Mouse (Mus musculus): Measurements from ENCODE around the gene Pmfbp1. TPM values are rescaled to one million over a fixed set of nuclear protein-coding genes. Genes with fewer than 3 reads are reported as not detected.
A peak's percentile ranks its signal among the peaks of the same experiment; 100 is the strongest.

Gene Pmfbp1
- total RNA-seq, 2 experiments from 2014 or later = 0.10 to 0.14 TPM

DNA sequence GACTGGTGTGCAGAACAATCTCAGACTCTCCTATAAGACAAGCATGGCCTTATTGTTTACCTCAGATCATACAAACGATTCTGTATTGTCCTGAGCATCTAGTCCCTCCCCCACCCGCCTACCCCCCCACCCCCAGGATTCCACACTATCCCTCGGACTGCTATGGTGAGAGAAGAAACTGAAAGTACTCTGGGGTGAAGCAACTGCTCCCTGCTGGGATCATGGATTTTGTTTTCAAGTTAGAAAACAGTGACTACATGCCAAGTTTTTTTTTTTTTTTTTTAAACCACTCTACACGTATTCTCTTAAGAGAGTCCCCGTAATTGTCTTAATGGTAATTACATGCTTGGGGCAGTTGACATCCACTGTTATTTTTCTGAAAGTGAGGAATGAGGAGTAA lies 3.6 kb downstream of the Pmfbp1 start:
- DNase-seq (ENCODE audit: extremely low spot score in 1 of 2, low spot score in 1 of 2) = no peak

DNA sequence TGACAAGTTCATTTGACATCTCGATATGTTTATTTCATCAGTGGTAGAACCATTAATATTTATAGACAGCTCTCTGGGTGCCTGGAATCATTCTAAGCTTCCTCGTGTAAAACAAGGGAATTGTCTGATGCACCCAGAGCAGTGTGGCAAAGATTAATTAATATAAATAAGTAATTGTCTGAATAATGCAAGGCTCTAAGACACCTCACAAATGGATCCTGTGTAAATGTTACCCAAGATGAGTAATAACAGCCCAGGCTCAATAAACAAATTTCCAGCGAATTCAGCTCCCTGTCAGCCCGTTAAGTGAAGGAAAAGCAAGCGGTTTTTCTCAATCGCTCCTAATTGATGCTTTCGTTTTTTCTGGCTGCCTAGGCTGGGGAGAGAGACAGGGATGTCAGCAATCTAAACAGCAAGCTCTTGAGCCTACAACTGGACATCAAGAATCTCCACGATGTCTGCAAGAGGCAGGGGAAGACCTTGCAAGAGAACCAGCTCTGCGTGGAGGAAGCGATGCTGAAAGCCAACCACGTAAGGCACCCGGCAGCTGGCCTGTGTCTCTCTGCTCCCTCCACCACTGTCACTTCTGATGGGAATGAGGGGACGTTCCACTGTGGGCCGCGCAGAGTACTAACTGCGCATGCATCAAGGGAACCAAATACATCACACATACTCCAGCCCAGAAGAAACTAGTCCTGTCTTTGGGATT lies 5.3 kb downstream of the Pmfbp1 start:
- peak in 1 of 2 experiments; percentile 5 for DNase-seq (ENCODE audit: extremely low spot score in 1 of 2, low spot score in 1 of 2)

- no peak for DNase-seq (ENCODE audit: extremely low spot score in 1 of 2, low spot score in 1 of 2)
Observed at GRCm38 (mm10) chr8:109503566-109503965, 9.7 kb downstream of the Pmfbp1 start.

DNA sequence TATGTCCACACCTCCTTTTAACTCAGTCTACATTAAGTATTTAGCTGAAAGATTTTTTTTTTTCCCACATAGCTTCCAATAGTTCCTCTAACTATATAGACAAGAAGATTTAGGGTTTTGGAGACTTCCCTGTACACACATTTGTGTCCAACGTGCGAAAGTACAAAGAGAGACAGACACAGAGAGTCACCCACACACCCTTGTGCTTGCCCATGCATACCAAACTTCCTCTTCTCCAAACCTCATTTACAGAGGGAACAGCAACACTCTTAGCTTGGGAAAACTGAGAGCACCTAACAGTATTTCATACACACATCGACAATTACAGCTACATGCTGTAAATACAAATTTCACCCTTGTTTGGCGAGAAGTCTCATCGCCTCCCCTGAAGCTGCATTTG lies 11.7 kb downstream of the Pmfbp1 start:
- no peak for DNase-seq (ENCODE audit: extremely low spot score in 1 of 2, low spot score in 1 of 2)

GRCm38 (mm10) chr8:109524008-109524407 lies 30.2 kb downstream of the Pmfbp1 start:
- DNase-seq (ENCODE audit: extremely low spot score in 1 of 2, low spot score in 1 of 2) = no peak

- peak in 1 of 2 experiments; percentile 54 for DNase-seq (ENCODE audit: extremely low spot score in 1 of 2, low spot score in 1 of 2)
Observed at GRCm38 (mm10) chr8:109535140-109535990, 41.5 kb downstream of the Pmfbp1 start.

DNA sequence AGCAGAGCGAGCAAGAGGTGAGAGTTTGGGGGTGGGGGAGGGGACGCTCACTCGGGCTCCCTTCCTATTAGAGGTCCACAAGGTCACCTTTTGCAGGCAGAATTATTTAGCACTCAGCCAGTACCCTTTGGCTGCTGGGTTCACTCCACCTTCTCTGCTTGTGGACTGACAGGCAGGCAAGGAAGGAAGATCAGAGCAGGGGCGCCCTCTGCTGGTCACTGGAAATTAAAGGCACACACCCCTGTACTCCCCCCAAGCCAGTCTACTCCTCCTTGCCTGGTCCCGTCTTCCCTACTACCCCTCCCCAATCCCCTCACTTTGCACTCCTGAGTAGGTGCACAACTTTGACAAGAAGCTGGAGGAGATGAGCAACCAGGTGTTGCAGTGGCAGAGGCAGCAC lies 42.9 kb downstream of the Pmfbp1 start:
- peak; percentile 76 to 96 for DNase-seq (ENCODE audit: extremely low spot score in 1 of 2, low spot score in 1 of 2)

- DNase-seq (ENCODE audit: extremely low spot score in 1 of 2, low spot score in 1 of 2) = no peak
Observed at GRCm38 (mm10) chr8:109542165-109542564, 48.3 kb downstream of the Pmfbp1 start.

DNA sequence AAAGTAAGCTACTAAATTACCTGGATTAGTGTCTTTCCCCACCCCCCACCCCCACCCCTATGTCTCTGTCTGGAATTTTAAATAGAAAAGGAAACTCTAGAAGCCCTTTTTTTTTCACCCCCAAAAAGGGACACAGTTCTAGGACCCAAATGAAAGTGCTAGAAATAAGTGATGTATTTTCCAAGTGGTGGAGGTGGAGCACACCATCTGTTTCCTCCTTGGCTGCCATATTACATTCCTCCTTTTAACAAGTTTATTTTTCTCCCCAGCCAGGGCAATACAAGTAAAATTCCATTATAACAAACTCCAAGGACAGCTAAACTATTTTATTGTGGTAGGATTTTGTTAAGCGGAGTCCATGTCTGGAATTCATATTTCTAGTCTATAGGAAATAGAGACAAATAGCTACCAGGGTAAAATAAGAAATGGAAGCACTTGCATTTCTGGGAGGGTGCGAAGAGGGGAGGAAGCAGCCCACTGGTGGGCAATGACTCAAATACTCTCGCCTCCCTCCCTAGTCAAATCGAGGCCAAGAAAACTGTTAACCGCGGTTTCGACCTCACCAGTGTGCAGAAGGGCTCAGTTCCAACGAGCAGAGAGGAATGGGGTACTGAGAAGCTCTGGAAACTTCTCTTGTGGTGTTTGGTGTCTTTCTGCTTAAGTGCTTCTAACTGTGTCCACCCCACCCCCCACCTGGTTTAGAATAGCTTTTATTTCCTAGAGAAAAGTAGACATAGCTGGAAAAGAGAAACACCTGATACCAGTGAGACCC lies 49.1 kb downstream of the Pmfbp1 start:
- DNase-seq (ENCODE audit: extremely low spot score in 1 of 2, low spot score in 1 of 2) = no peak

GRCm38 (mm10) chr8:109544049-109544448 lies 50.2 kb downstream of the Pmfbp1 start:
- DNase-seq (ENCODE audit: extremely low spot score in 1 of 2, low spot score in 1 of 2) = no peak

DNA sequence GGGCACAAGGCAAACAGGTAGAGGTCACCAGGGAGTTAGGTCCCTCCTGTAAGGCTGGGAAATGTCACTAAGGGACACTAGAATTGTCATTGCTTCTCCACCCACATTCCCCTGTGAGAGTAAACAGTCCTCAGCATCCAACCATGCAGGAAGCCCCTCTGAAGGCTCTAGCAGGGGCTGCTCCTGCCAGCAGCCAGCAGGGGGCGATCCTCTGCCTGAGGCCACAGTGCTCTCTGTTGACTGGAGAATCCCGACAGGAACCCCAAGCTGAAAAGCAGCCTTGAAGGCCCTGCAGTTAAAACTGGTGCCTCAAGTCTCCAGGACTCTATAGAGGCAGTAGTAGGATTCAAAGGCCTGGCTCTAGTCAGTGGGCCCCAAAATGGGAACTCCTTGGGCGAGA lies 57.8 kb downstream of the Pmfbp1 start:
- peak in 1 of 2 experiments; percentile 24 for DNase-seq (ENCODE audit: extremely low spot score in 1 of 2, low spot score in 1 of 2)

DNA sequence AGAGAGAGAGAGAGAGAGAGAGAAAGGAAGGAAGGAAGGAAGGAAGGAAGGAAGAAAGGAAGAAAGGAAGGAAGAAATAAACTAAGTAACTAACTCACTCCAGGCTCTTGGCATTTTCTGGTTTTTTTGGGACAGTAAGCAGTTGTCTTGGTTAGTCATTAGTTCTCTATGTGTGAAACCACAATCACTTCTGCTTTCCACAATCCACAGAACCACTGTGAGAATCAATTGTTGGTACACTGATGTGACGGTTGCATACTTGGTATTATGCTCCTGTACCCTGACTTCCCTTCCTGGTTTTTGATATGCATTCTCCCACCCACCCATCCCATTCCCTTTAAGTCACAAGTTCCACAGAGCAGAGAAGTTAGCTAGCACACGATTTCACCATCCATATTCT lies 70.1 kb downstream of the Pmfbp1 start:
- DNase-seq (ENCODE audit: extremely low spot score in 1 of 2, low spot score in 1 of 2) = no peak

DNA sequence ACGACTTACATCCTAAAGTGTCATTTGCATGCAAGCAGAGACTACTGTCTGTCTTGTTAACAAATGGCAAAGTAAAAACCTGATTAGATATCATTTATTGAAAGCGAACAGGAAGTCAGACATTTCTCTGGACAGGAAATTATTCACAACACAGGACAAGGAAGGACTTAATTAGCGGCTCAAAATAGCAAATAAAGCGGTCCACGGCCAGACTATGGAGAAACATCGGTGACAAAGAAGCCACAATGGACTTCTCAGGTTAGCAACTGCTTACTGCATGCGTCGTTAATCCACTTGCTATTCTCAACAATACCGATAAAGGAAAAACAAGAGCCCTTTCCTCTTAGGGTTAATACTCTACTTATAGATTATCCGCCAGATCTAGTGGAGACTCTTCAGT lies 70.9 kb downstream of the Pmfbp1 start:
- DNase-seq (ENCODE audit: extremely low spot score in 1 of 2, low spot score in 1 of 2) = no peak

- DNase-seq (ENCODE audit: extremely low spot score in 1 of 2, low spot score in 1 of 2) = peak; percentile 94 to 97
Observed at GRCm38 (mm10) chr8:109565498-109566333, 71.9 kb downstream of the Pmfbp1 start, which contains the start of the genes Dhx38 and Txnl4b. Gene Dhx38 (minus strand): TSS chr8:109565861. Gene Txnl4b (plus strand): TSS chr8:109565892.

- DNase-seq (ENCODE audit: extremely low spot score in 1 of 2, low spot score in 1 of 2) = no peak
Observed at GRCm38 (mm10) chr8:109571139-109571538, 77.3 kb downstream of the Pmfbp1 start.

GRCm38 (mm10) chr8:109576311-109576710 lies 82.5 kb downstream of the Pmfbp1 start:
- no peak for DNase-seq (ENCODE audit: extremely low spot score in 1 of 2, low spot score in 1 of 2)

DNA sequence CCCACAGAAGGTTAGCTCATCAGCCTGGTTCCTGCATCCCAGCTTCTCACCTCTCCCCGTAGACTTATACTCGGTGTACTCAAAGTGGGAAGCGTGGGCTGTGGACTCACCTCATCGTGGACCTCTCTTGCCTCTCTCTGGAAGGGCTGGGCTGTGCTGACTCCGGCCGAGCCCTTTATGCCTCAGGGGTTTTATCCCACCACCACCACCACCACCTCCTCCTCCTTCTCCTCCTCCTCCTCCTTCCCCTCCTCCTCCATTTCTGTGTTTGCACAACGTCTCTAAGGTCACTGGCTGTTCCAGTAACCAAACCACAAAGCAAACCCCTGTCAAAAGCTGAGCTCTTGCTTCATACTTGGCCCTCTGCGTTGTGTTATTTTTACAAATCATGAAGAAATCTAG lies 85.1 kb downstream of the Pmfbp1 start, which contains the start of gene Hp:
Gene Hp (minus strand): TSS at position 273 of the 402 bp plus-strand sequence.
- no peak for DNase-seq (ENCODE audit: extremely low spot score in 1 of 2, low spot score in 1 of 2)

DNA sequence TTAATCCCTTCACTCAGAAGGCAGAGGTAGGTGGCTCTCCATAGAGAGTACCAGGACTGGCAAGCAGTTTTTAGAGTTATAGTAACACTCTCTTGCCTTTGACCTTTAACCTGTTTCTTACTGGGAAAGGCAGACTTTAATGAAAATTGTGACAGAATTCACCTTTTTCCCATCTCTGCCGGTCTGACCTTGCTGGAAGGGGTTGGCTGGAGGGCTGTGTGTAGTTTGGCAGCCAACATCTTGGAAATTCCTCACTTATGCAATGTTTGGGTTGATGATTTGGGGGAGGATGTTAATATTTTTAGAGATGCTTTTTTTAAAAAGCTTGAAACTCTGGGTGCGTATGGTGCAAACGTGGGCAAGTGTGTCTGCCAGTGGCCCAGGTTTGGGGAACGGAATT lies 90.5 kb downstream of the Pmfbp1 start:
- DNase-seq (ENCODE audit: extremely low spot score in 1 of 2, low spot score in 1 of 2) = no peak

DNA sequence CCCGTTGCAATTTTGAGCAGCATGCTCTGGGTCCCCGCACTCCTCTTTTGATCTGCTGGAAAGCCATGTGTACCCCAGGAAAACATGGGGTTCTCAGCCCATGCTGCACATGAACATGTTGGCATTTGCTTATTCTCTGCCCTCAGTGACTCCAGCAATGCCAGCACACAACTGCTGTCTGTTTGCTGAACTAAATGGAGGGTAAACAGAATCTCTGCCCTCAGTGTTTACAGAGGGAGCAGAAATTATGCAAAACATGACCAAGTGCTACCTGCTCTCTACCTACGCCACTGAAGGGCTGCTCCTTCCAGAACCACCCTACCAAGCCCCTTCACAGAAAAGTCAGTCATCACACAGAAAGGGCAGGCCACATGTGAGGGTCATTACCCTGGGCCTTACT lies 91.0 kb downstream of the Pmfbp1 start:
- no peak for DNase-seq (ENCODE audit: extremely low spot score in 1 of 2, low spot score in 1 of 2)

- DNase-seq (ENCODE audit: extremely low spot score in 1 of 2, low spot score in 1 of 2) = no peak
Observed at GRCm38 (mm10) chr8:109585652-109586051, 91.8 kb downstream of the Pmfbp1 start.

All from layer of hippocampus, postnatal 25 days (tissue).